Mouse (Mus musculus): ENCODE measurements at regions not wholly inside any gene's neighbourhood (a gene's known extent, or its start where the extent isn't known, plus 50 kb on each side); places are given as distances from the start of the nearest gene placed in this dataset.

- no peak for TF ChIP-seq POLR2A (IDR thresholded peaks at IDR 0.05; ENCODE audit: borderline replicate concordance, insufficient read depth, low read length)
- no peak for TF ChIP-seq CTCF (IDR thresholded peaks at IDR 0.05; ENCODE audit: borderline replicate concordance, insufficient read depth, low read depth, low read length)
These were observed 367.8 kb upstream of the 3110018I06Rik start for GRCm38 (mm10) chr12:107120486-107121186.

Measured in cerebellum, adult 2 months (tissue).